Mouse (Mus musculus) CD4-positive naive resting alpha-beta T cell, adult 57 days (primary cell): ENCODE measurements around the gene Rbm42. TPM values are rescaled to one million over a fixed set of nuclear protein-coding genes. Genes with fewer than 3 reads are reported as not detected.

Source experiments
- total RNA-seq: library from RNA; stranded (reverse); gene quantifications from one replicate; pipeline ENCODE4 v1.2.4, GENCODE M21; 2023

The Rbm42 gene
- total RNA-seq: 105 TPM

DNA sequence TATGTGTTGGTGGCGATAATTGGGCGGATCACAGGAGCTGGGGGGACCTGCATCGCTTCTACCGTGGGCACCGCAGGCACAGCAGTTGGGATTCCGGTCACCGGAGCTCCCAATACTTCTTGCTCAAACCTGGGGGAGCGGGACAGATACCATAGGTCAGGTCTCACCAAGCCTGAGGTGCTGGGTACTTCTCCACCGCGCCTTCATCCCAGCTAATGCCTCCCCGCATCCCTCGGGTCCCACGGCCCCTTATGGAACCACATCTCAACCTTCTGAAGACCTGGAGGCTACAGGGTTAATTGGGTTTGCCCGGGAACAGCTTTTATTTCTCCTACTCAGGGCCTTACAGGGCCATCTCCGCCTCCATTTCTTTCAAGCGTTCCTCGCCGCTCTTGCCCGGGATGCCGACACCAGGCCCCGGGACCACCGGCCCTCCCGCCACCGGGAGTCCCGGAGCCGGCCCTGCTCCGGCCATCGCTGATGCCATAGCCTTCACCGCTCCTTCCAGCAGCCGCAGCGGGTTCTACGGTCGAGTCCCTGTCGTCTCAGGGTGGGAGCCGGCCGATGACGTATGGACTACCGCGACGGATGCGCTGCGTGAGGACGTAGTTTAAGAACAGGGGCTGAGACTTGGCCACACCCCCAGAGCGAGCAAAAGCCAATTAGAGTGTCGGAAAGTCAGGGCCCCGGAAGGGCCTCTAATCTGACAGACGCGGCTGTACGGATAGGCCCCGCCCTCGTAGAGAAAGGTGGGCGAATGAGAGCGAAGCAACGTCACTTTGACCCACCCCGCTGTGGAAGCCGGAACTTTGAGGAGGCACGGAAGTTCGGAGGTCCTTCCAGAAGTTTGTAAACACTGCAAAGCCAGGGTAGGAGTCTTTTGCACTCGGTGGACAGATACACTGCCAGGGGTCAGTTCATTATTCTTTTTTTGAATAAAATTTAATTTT lies at the start of gene Rbm42:
Gene Rbm42, minus strand, starts transcription at position 727 of the 950 bp plus-strand sequence.

DNA sequence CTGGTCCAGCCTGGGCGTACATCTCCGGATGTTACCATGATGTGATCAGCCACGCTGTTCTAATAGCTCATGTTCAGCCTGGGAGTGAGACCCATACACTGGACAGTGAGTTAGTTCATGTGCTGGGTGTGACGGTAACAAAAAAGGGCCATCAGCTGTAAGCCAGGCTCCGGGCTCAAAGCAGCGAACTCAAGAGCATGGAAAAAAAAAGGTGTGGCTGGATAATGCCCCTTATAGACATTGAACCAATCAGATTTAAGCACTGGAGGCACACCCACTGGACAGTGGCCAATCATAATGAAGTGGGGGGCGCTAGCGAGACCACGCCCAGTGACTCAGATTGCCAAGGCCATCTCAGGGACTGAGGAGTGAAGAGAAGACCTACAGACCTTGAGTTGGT lies 48.5 kb upstream of the Rbm42 start, which contains the start of gene 2200002J24Rik:
Gene 2200002J24Rik, plus strand, starts transcription at position 338 of the 400 bp plus-strand sequence.

DNA sequence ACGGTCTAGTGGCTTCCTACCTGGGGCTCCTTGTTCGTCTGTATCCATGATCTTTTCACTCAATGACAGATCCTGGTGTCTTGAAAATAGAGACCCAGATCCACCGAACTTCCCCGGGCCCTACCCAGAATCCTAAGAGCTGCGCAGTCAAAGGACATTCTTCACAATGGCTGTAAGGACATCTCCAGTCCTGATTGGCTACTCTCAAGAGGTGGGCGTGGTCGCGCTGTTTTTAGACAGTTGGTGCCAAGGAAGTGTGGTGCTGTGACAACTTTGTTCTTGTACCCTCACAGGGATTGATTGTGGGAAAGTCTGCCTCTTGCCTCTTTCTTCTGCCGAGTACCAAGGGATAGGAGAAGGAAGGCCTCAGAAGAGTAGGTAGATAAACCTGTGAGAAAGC lies 21.4 kb upstream of the Rbm42 start, which contains the start of gene Pmis2:
Gene Pmis2, minus strand, starts transcription at position 126 of the 400 bp plus-strand sequence.

DNA sequence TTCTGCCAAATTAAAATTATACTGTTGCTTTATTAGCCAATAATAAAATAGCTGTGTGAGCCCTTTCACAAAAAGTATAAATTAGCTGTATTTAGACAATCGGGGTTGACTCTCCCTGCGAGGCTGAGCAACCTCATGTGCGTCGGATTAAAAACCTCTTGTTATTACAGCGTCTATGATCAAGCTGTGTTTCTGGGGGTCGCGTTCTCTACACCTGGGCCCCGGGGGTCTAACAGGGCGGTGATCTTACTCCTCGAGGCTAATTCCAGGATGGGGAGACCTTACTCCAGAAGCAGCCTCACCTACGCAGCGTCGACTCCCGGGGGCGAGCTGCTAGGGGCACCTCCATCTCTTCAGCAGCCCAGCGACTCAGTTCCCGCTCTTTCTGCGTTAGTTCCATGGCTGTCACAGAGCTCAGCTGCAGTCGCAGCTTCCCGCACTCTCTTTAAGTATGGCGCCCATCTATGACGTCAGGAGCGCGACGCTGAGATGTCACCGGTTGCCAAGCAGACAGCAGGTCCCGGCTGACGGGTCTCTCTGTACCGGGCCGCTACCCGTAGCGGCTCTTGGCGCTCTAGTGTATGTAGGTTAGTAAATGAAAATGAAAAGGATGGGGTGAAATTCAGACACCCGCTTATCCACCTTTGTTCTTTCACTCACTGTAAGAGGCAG lies 14.5 kb upstream of the Rbm42 start, which contains the start of gene Haus5:
Gene Haus5, minus strand, starts transcription at position 466 of the 672 bp plus-strand sequence.

DNA sequence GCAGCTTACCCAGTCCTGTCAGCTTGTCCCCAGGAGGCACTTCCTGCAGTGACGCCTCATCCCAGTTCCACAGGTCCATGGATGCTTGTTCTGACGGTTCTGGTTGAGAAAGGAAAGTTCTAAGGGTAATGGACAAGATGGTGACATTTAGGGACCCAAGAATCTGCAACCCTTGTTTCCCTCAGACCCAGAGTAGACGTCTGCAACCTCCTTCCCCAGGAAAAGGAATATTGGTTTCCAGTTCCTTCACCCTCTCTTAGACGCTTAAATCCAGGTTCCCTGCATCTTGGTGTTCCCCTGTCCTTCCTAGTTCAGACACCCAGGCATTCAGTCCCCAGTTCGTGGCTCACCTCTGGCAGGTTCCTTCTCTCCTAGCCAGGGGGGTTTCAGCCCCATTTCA lies 14.4 kb downstream of the Rbm42 start, which contains the start of gene Etv2:
Gene Etv2, minus strand, starts transcription at position 101 of the 400 bp plus-strand sequence.

DNA sequence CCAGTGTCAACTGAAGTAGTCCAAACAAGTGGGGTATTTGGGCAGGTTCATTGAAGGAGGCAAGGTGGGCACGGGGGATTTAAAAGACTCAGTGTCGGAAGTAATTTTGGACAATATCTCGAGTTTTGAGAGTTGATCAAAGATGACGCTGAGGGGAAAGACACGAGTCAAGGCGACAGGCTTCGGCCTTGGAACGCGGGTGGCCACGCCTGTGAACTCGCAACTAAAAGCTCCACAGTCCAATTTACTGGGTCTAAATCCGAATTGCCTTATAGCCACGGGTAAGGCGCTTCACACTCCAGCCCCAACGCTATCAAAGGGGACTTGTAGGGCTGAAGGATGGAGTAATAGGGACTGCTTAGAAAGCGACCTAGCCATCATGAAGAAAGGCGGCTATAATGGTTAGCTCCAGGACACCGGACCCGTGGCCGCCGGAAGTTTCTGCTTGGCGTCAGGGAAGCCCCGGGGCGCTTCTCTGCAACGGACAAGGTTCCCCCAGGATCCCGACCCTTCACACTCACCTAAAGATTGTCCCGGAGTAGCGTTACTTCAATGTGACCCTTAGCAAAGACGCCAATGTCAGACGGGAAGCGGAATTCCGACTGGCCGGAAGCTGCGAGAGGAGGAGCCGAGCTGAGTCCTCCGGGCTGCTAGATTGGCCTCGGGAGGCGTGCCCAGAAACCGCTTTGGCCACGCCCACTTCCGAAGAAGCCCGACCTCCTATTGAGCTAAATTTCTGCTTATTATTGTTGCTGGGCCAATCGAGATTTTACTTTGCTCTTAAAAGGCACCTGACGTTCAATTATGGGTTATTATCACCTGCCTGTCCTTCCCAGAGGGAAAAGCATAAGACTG lies 24.4 kb downstream of the Rbm42 start, which contains the start of gene Cox6b1:
Gene Cox6b1, minus strand, starts transcription at position 622 of the 855 bp plus-strand sequence.

DNA sequence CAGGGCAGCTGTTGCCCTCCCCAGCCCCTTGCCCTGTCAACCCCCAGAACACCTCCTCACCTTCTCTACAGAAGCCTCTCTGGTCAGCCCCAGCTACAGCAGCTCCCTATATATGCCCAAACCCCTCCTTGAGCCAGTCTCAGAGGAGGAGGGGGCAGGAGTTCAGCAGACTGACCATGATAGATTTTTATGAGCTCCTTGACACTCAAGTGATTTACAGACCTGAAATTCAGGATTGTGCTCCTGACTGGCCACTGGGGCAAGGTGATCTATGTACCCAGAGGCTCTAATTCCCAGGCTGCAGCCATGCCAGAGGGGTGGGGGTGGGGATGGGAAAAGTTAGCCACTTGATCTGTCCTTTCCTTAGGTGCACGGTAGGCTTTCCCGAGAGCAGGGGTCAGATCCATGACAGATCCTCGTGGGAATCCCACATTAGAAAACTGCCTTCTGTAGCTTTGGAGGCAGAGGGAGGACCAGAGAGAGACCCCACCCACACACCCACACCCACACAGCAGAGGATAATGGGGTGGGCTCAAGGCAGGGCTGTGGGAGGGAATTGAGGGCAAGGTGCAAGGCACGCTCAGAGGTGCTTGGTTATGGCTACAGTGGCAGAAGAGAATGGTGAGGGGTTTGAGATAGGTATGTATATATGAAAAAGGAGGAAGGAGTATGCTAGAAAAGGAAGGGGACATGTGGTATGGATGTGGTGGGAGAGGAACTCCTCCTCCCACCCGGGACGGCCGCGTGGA lies 37.3 kb downstream of the Rbm42 start, which contains the start of gene Upk1a:
Gene Upk1a, minus strand, starts transcription at position 194 of the 749 bp plus-strand sequence.

DNA sequence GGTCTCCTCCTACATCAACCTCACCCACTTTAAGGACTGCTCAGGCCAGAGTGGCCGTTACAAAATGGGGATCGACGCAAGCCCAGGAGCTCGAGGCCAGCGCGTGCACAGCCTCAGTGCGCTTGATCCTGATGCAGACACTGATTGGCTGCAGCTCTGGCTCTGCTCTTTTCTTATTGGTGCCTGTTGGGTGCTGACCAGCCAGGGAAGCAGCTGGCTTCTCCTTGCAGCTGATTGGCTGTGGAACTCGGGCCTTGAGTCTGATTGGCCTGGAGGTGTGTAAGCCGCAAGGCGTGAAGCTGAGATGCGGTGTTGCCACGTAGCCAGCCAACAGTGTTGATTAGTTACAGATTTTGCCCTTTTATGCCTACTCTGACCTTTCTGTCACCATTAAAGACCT lies 51.3 kb downstream of the Rbm42 start, which contains the start of gene Zbtb32:
Gene Zbtb32, minus strand, starts transcription at position 124 of the 400 bp plus-strand sequence.

Other genes starting within 250 kb of the Rbm42 start
- gene Tyrobp, start 236.6 kb downstream of the Rbm42 start, total RNA-seq: 23.3 TPM
- 153 TPM for gene Hcst, start 230.5 kb downstream of the Rbm42 start, total RNA-seq
- 70.8 TPM for gene Nfkbid, start 228.6 kb downstream of the Rbm42 start, total RNA-seq
- gene Aplp1, start 204.8 kb downstream of the Rbm42 start, total RNA-seq: 2.9 TPM
- not detected for gene Kirrel2, start 192.6 kb downstream of the Rbm42 start, total RNA-seq
- gene Nphs1, start 192.0 kb downstream of the Rbm42 start, total RNA-seq: not detected
- gene Prodh2, start 156.7 kb downstream of the Rbm42 start, total RNA-seq: not detected
- 4.6 TPM for gene Arhgap33, start 115.3 kb downstream of the Rbm42 start, total RNA-seq
- gene Hspb6, start 98.1 kb downstream of the Rbm42 start, total RNA-seq: 3.4 TPM
- 13.1 TPM for gene Proser3, start 98.0 kb downstream of the Rbm42 start, total RNA-seq
- gene Lin37, start 90.5 kb downstream of the Rbm42 start, total RNA-seq: 46.5 TPM
- gene U2af1l4, start 87.0 kb downstream of the Rbm42 start, total RNA-seq: 83.1 TPM
- gene Gm49396, start 87.0 kb downstream of the Rbm42 start, total RNA-seq: 23.5 TPM
- 116 TPM for gene Psenen, start 86.7 kb downstream of the Rbm42 start, total RNA-seq
- 54.7 TPM for gene Igflr1, start 84.9 kb downstream of the Rbm42 start, total RNA-seq
- 115 TPM for gene Kmt2b, start 61.6 kb downstream of the Rbm42 start, total RNA-seq
- 0.59 TPM for gene Zbtb32, start 51.4 kb downstream of the Rbm42 start, total RNA-seq
- 0.68 TPM for gene Upk1a, start 37.5 kb downstream of the Rbm42 start, total RNA-seq
- 196 TPM for gene Cox6b1, start 24.2 kb downstream of the Rbm42 start, total RNA-seq
- gene Etv2, start 14.5 kb downstream of the Rbm42 start, total RNA-seq: not detected
- gene Haus5, start 14.7 kb upstream of the Rbm42 start, total RNA-seq: 22.8 TPM
- not detected for gene Pmis2, start 21.3 kb upstream of the Rbm42 start, total RNA-seq
- gene 2200002J24Rik, start 48.6 kb upstream of the Rbm42 start, total RNA-seq: not detected
- not detected for gene Atp4a, start 61.9 kb upstream of the Rbm42 start, total RNA-seq
- gene Tmem147, start 79.2 kb upstream of the Rbm42 start, total RNA-seq: 41.1 TPM
- not detected for gene Gapdhs, start 93.4 kb upstream of the Rbm42 start, total RNA-seq
- gene Sbsn, start 101.2 kb upstream of the Rbm42 start, total RNA-seq: 4.5 TPM
- gene Dmkn, start 113.4 kb upstream of the Rbm42 start, total RNA-seq: not detected
- not detected for gene Krtdap, start 137.6 kb upstream of the Rbm42 start, total RNA-seq
- gene Ffar2, start 173.5 kb upstream of the Rbm42 start, total RNA-seq: 0.86 TPM
- not detected for gene Ffar3, start 205.9 kb upstream of the Rbm42 start, total RNA-seq
- 0.30 TPM for gene Ffar1, start 211.2 kb upstream of the Rbm42 start, total RNA-seq
- gene Cd22, start 230.0 kb upstream of the Rbm42 start, total RNA-seq: 33.5 TPM